Mouse (Mus musculus): ENCODE results near the gene Nipsnap1. TPM values are rescaled to one million over a fixed set of nuclear protein-coding genes. Genes with fewer than 3 reads are reported as not detected.

Gene Nipsnap1
- total RNA-seq, 2 experiments from 2014 or later: 0.55 to 2.1 TPM

DNA sequence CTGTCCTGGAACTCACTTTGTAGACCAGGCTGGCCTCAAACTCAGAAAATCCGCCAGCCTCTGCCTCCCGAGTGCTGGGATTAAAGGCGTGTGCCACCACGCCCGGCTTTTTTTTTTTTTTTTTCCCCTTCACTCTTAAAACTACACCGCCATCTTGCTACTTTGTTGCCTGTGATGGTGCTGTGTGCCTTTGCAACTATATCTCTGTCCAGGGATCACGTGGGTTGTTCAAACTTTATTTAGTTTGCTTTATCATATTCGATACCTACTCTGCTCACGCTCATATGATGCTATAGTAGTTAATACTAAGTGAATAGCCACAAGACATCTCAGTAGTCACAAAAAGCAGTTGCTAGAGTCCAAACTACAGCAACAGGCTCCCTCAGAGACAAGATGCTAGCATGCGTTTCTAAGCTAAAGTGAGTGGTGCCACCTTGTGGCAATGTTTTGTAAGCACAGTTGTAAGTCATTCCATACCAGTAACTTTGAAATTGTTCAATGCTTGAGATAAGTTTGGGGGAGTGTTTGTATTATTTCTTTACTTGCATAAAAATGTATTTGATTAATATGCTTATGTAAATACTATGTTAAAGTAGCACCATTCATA lies 8.0 kb upstream of the Nipsnap1 start:
- peak; percentile 53 to 74 for DNase-seq

DNA sequence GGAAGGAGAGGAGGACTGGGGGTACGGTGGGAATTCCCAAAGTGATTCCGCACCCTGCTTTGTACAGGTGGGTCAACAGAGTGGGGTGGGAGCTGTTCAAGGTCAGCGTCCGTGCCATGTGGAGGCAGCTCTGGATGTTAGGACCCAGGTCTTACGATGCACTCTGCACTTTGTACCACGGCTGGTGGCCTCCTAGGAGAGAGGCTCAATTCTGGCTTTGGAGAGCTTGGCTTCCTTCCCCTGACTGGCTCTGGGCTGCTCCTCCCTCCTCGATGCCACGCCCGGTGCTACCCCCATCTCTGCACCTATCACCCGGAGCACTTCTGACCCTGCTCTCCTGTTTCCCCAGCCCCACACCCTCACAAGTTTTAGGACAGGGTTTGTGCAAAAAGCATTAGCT lies 800 bp downstream of the Nipsnap1 start:
- no peak for DNase-seq

GRCm38 (mm10) chr11:4881087-4881486 lies 7.3 kb downstream of the Nipsnap1 start:
- no peak for DNase-seq

DNA sequence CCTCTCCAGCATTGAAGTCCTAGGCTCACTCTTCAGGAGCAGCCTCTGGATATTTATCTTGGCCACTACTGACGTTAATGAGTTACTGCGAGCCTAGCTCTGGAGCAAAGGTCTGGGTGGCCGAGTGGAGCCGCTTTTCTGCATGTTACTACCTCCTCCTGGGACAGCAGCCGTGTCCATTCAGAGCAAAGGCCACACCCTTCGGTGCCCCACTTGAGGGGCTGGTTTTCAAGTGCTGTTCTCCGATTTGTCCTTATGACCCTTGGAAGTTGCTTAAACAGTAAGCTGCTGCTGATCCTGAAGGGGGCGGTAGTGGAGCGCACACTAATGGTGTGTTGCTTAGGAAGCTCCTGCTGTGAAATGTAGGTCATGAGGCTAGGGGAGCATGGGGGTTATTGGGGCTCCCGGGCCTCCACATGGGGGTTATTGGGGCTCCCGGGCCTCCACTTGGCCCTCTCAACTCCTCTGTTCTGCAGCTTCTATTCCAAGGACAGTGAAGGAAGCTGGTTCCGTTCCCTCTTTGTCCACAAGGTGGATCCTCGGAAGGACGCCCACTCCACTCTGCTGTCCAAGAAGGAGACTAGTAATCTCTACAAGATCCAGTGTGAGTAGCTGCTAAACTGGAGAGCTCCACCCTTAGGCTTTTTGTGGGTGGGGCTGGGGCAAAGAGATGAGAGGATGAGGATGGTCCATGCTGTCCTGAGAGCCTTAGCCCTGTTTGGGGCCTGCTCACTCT lies 9.3 kb downstream of the Nipsnap1 start:
- DNase-seq: peak in 1 of 2 experiments; percentile 20

- DNase-seq: peak; percentile 5 to 62
These were observed 11.7 kb downstream of the Nipsnap1 start for GRCm38 (mm10) chr11:4885385-4885903.

- no peak for DNase-seq
These were observed 13.2 kb downstream of the Nipsnap1 start for GRCm38 (mm10) chr11:4886987-4887386.

DNA sequence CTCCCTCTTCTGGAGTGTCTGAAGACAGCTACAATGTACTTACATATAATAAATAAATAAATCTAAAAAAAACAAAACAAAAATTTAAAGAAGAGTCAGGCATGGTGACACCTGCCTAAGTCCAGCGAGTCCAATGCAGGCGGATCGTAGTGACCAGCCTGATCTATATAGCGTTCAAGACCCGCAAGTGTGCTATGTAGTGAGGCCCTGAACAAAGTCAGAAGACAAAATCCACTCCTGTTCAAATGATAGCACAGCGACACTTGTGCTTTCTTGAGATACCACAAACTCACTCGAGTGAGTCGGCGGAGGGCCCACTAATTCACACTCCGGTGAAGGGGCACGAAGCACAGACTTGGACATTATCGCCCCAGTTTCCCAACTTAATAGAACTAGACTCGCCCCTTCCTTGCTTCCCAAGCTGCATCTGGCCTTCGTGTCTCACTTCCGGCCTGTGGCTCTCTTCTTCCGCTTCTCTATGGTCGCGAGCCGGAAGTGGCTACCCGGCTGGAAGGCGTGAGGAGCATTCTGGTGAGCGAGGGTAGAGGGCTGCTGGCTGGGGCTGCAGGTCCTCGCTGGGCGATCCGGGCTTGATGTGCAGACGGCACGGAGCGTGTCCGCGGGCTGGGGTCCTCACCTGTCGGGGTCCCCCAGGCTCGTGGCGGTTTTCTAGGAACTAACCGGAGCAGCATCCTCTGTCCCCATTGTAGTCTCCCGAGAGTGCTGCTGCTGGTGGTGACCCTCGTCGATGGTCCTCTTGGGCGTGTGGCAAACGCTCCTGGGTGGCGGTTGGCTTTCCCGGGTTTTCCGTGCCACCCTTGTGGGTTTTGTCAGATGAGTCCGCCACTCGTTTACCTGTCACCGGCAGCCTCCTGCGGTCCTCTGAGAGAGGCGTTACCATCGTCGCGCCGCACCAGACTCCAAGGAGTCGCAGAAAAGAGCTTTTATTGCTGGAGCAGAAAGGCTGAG lies 21.4 kb downstream of the Nipsnap1 start, which contains the start of gene Thoc5:
TSS of gene Thoc5 (plus strand) at position 473 of the 969 bp plus-strand sequence.
- DNase-seq: peak; percentile 86 to 89

DNA sequence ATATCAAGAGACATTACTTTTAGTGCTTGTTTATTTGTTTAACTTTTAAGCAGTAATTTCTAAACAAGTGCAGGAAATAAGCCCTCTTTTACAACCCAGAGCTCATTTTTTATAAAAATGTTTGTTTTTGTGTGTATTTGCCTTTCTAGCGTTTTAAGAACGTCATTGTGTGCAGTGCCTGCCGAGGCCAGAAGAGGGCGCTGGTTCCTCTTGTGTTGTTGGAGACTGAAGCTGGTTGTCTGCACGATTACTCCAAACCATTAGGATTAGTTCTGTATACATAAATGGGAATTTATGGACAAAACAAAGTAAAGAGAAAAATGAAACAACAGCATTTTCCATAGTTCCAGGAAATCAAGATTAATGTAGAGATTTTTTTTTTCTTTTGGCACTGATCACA lies 26.7 kb downstream of the Nipsnap1 start:
- no peak for DNase-seq

DNA sequence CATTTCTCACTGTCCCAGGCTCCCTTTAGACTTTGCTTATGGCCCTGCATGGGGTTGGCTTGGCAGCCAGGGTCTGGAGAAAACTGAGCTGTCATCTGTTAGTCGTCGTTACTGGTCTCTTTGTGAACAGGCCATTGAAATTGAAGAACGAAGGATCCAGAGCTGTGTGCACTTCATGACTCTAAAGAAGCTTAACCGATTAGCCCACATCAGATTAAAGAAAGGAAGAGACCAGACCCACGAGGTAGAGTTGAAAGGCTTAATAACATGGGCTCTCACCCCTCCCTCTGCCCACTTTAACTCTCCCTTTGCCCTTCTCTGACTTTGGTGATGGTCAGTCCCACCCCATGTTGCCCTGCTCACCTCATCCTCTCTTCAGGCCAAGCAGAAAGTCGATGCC lies 28.2 kb downstream of the Nipsnap1 start:
- no peak for DNase-seq

DNA sequence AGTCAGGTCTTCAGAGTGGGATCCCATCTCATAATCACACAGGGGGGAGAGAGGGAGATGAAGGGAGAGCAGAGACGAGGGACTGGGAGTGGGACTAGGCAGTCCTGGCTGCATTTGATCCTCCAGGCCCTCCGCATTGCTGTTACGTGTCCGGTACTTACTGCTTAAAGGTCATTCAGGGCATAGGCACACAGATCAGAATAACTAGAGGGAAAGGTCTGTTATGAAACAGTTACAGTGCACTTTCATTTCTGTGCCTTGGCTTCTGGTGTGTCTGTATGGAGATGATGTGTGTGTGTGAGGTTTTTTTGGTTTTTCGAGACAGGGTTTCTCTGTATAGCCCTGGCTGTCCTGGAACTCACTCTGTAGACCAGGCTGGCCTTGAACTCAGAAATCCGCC lies 32.5 kb downstream of the Nipsnap1 start:
- no peak for DNase-seq

GRCm38 (mm10) chr11:4916068-4916467 lies 42.3 kb downstream of the Nipsnap1 start:
- DNase-seq: peak; percentile 37 to 66

DNA sequence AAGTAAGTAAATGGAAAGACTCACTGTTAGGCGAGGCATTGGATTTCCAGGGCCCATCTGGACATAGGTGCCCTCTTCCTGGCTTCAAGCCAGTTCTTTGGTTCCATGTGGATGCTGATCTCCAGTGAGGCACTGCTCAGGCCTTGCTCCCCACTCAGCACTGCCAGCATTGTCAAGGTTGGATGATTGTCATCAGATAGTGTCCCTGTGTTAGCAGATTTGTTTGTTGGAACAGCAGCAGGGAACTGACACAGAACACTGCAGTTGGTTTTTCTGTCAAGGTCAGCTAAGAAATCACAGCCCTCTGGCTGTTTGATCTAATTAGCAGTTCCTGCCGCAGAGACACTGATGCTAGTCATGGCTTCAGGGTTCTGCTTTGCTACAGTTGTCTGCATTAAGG lies 47.5 kb downstream of the Nipsnap1 start:
- no peak for DNase-seq

DNA sequence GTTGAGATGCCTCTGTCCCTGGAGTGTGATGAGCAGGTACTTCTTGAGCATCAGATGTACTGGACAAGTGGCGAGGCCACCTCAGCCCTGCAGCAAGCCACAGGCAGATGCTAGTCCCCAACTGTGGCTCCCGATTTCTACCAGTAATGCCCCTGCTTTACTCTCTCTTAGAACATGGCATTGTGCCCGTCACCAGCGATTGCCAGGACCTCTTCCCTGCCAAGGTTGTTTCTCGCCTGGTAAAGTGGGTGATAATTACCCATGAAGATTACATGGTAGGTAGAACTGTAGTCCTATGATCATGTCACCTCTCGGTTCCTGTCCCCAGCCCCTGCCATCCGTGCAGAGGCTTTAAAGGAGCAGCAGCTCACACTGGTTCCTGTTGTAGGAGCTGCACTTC lies 48.0 kb downstream of the Nipsnap1 start:
- peak; percentile 42 to 52 for DNase-seq

- DNase-seq: no peak
These were observed 53.5 kb downstream of the Nipsnap1 start for GRCm38 (mm10) chr11:4927224-4927623.

- DNase-seq: peak; percentile 41 to 47
These were observed 57.4 kb downstream of the Nipsnap1 start for GRCm38 (mm10) chr11:4931009-4931601.

GRCm38 (mm10) chr11:4936243-4936642 lies 62.5 kb downstream of the Nipsnap1 start:
- DNase-seq: no peak

Small RNA genes within 50 kb of the gene (microRNA-seq; reads per million reads assigned to microRNA genes)
- gene Mir6918: 0 to 0.54 reads per million in 2 experiments

Other genes with a start within 250 kb of the Nipsnap1 start
- gene Ascc2, start 236.2 kb upstream of the Nipsnap1 start, total RNA-seq (2021): 10 to 100 TPM; 15.0 to 16.1 TPM
- 1,000 to 10,000 TPM; 1,576 to 1,640 TPM for gene Uqcr10, start 169.6 kb upstream of the Nipsnap1 start, total RNA-seq (2021)
- gene Zmat5, start 169.3 kb upstream of the Nipsnap1 start, total RNA-seq (2021): 10 to 100 TPM; 24.7 to 25.5 TPM
- not detected for gene Cabp7, start 127.2 kb upstream of the Nipsnap1 start, total RNA-seq (2021)
- 10 to 100 TPM; 70.8 to 76.9 TPM for gene Nf2, start 24.4 kb upstream of the Nipsnap1 start, total RNA-seq (2021)
- gene Thoc5, start 21.4 kb downstream of the Nipsnap1 start, total RNA-seq (2021): 10 to 100 TPM; 17.1 to 17.3 TPM
- gene Nefh, start 74.1 kb downstream of the Nipsnap1 start, total RNA-seq (2021): not detected
- 10 to 100 TPM; 49.7 to 58.1 TPM for gene Ap1b1, start 112.9 kb downstream of the Nipsnap1 start, total RNA-seq (2021)
- gene Rasl10a, start 184.2 kb downstream of the Nipsnap1 start, total RNA-seq (2021): 1 to 10 TPM; 3.8 to 5.6 TPM
- 10 to 100 TPM; 16.1 to 17.6 TPM for gene Gas2l1, start 191.4 kb downstream of the Nipsnap1 start, total RNA-seq (2021)
- 10 to 100 TPM; 25.6 to 28.2 TPM for gene Rhbdd3, start 225.0 kb downstream of the Nipsnap1 start, total RNA-seq (2021)
- gene Ewsr1, start 225.3 kb downstream of the Nipsnap1 start, total RNA-seq (2021): 100 to 1,000 TPM in 1 of 2 experiments, 10 to 100 TPM in 1; 70.0 to 104 TPM